Mouse (Mus musculus) ovary, adult 2 months (tissue): ENCODE results near the gene Gnl2. TPM values are rescaled to one million over a fixed set of nuclear protein-coding genes. Genes with fewer than 3 reads are reported as not detected.

ENCODE experiments used
- polyA plus RNA-seq: library from polyadenylated mRNA; depleted of rRNA; stranded (reverse); fragments of >200 nt; gene quantifications from 2 replicates; pipeline ENCODE4 v1.2.3, GENCODE M21; 2012; rRNA removed

Gene Gnl2
- 17.8 and 19.3 TPM in 2 replicates for polyA plus RNA-seq

GRCm38 (mm10) chr4:125015806-125016635, at the start of gene Gnl2:
Gene Gnl2, plus strand, starts transcription at chr4:125016585.

GRCm38 (mm10) chr4:124985671-124986602, 30.4 kb upstream of the Gnl2 start, which contains the start of gene Rspo1:
Gene Rspo1, plus strand, starts transcription at chr4:124986430.

GRCm38 (mm10) chr4:125065517-125066307, 49.3 kb downstream of the Gnl2 start, which contains the start of gene Dnali1:
Gene Dnali1, minus strand, starts transcription at chr4:125065703.

DNA sequence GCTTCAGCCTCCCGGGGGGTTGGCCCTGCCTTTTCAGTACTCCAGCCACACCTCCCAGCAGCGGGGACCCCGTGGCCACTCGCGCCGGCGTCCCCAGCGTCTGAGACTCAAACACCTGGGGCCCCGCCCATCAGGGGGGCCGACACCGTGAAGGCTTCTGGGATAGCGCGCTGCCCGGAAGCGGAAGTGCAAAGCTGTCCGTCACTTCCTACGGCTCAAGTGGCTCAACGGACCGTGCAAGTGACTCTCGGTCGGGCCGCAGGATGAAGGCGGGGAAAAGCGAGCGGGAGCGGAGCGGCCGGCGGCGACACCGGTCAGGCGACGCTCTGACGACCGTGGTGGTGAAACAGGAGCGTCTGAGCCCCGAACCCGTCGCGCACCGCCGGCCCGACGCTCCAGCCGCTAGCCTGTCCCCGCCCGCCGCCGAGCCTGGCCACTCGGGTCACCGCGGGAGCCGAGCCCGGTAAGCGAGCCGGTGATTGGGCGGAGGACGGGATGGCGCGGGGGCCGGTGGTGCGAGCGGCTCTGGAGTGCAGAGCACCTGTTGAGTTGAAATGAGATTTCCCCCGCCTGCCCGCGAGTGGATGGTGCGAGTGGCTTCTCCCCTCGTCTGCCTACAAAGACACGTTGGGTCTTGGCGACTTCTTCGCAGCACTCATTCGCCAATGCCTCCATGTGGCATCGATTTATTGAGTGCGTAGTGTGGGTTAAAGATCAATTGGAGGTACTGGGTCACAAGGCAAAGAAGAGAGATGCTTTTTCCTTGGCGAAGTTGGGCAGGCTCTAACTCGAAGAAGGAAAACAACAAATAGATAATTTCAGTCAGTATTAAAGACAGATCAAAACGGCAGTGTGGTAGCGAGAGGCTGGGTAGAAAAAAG, 50.3 kb downstream of the Gnl2 start, which contains the start of gene Snip1:
Snip1 (plus strand) TSS at position 183 of the 881 bp plus-strand sequence.

DNA sequence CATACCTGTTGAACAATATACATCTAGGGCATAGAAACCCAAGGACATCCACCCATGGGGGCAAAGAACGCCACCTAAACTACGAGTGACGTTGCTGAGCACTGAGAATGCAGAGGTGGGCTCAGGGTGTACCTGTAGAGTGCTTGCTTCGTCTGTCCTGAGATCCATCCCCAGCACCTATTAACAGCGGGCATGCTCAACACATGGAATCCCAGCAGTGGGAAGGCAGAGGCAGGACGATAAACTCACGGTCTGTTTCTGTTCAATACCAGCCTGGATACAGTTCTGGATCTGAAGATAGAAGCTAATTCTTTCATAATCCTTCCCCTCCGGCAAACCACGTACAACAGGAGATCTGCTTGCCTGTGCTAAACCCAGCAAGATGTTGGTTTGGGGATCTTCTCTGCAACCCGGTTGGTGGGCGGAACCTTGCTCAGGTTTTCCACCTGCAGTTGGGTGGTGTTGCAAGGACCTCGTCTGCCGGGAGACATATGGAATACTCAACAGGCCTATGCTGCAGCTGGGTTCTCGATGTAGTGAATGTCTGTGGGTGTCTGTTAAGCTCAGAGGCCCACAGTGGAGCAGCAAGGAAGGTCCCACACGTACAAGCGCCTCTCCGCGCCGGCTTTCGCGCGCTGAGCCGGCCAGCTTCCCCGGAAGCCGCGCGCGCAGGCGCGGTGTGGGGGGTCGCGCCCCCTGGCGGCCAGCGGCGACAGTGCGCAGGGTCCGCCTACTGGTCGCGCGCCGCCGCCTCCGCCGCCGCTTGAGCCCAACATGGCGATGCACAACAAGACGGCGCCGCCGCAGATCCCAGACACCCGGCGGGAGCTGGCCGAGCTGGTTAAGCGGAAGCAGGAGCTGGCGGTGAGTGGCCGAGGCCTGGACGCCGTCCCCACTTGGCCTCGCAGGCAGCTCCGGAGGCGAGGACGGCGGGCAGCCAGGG, 68.3 kb downstream of the Gnl2 start, which contains the start of gene Meaf6:
Meaf6 (plus strand) TSS at position 732 of the 943 bp plus-strand sequence.

Other genes starting within 250 kb of the Gnl2 start
- 6.4 and 8.5 TPM in 2 replicates for gene Mtf1, start 214.5 kb upstream of the Gnl2 start, polyA plus RNA-seq
- gene Yrdc, start 165.9 kb upstream of the Gnl2 start, polyA plus RNA-seq, result 52.3 and 64.7 TPM in 2 replicates
- 106 and 134 TPM in 2 replicates for gene 1110065P20Rik, start 165.4 kb upstream of the Gnl2 start, polyA plus RNA-seq
- gene Maneal, start 154.4 kb upstream of the Gnl2 start, polyA plus RNA-seq, result 1.6 and 1.9 TPM in 2 replicates
- 0.12 and 0.16 TPM in 2 replicates for gene Epha10, start 135.7 kb upstream of the Gnl2 start, polyA plus RNA-seq
- gene 9930104L06Rik, start 79.5 kb upstream of the Gnl2 start, polyA plus RNA-seq, result 21.4 and 22.0 TPM in 2 replicates
- 11.3 and 19.8 TPM in 2 replicates for gene Cdca8, start 77.3 kb upstream of the Gnl2 start, polyA plus RNA-seq
- gene Rspo1, start 30.2 kb upstream of the Gnl2 start, polyA plus RNA-seq, result 37.2 and 38.2 TPM in 2 replicates
- 17.8 and 18.4 TPM in 2 replicates for gene Dnali1, start 49.1 kb downstream of the Gnl2 start, polyA plus RNA-seq
- 11.2 and 12.7 TPM in 2 replicates for gene Snip1, start 50.1 kb downstream of the Gnl2 start, polyA plus RNA-seq
- 14.0 and 21.7 TPM in 2 replicates for gene Meaf6, start 68.5 kb downstream of the Gnl2 start, polyA plus RNA-seq
- gene Zc3h12a, start 111.3 kb downstream of the Gnl2 start, polyA plus RNA-seq, result 6.0 and 7.1 TPM in 2 replicates